Mouse (Mus musculus): ENCODE data around the gene Smg7. TPM values are rescaled to one million over a fixed set of nuclear protein-coding genes. Genes with fewer than 3 reads are reported as not detected.
"Not testable (repeated sequence)": the region's sequence is repeated elsewhere in the genome, so short reads cannot be mapped to it uniquely, and the experiment has no call there.

Gene Smg7
- 29.3 to 65.0 TPM (median 37.8 TPM) in 3 replicates for total RNA-seq (2017)

DNA sequence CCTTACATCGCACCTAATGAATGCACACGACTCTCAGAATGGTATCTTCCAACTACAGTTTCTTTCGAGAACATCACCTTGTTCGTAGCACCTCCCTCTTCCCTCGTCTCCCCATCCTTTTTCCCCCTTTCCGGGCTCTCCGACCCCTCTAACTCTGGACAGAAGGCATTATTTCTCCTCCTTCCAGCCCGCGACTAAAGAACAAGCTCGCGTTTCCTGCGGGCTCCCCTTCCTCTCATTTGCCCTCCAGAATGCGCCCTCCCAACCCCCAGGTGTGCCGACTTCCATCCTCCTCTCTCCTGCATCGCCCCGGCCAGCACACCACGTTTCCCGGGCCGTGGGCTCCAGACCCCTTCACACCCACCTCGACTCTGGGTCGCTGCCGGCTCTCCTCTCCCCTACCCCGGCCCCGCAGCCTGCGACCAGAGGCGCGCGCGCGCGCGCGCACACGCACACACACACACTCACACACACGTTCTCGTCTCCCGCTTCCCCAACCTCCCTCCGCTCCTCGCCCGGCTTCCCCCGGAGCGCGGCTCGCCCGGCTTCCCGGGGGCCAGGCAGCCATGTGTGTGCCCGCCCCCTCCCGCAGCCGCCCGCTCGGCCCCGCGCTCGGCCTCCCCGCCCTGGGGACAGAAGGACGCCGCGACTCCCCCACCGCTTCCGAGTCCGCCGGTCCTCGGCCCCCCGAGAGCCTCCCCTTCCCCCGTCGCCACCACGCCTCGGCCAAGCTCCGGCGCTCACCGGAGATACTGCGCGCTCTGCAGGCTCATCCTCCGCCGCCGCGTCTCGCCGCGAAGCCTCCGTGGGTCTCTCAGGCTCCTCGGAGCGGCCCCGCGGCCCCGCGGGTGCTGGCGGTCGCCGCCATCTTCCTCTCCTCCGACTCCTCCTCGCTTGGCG lies at the start of gene Smg7:
Smg7 (minus strand) TSS at position 882 of the 900 bp plus-strand sequence.
- ATAC-seq (replicated peaks; ENCODE audit: insufficient number of reproducible peaks, low FRiP score, low TSS enrichment, poor library complexity, severe bottlenecking): no peak

DNA sequence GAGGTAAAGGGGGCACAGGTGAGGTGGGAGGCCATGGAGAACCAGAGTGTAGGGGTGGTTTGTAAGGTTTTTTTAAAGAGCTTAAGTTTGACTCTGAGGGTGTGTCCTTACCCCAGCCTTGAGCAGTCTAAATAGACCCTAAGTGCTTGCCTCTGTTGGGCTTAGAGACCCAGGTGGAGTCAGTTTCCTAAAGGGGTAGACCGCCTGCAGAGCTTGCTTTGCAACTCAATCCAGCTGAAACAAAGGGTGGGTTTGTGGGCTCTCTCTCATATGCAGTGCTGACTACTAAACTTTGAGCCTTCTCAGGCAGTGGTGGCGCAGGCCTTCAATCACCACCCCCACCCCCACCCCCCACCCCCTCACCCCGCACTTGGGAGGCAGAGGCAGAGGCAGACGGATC lies 40.5 kb upstream of the Smg7 start:
- no peak for ATAC-seq (replicated peaks; ENCODE audit: insufficient number of reproducible peaks, low FRiP score, low TSS enrichment, poor library complexity, severe bottlenecking)

DNA sequence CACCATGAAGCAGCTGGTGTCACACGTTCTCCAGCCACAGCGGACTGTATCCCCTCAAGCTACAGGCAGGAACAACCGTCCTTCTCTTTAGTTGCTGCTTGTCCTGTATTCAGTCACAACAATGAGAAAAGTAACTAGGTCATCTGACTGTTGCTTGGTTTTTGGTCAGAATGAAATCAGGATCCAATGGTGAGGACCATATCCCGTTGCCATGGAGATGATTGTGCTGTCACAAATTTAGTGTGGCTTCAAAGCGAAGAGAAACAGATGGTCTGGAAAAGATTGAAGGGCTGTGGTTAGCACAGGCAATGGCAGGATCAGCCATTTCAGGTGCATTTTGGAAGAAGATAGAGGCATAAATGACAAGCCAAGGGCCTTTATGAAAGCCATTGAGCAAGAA lies 33.9 kb upstream of the Smg7 start:
- ATAC-seq (replicated peaks; ENCODE audit: insufficient number of reproducible peaks, low FRiP score, low TSS enrichment, poor library complexity, severe bottlenecking): no peak

GRCm38 (mm10) chr1:152935476-152935875 lies 33.0 kb upstream of the Smg7 start:
- ATAC-seq (replicated peaks; ENCODE audit: insufficient number of reproducible peaks, low FRiP score, low TSS enrichment, poor library complexity, severe bottlenecking): no peak

DNA sequence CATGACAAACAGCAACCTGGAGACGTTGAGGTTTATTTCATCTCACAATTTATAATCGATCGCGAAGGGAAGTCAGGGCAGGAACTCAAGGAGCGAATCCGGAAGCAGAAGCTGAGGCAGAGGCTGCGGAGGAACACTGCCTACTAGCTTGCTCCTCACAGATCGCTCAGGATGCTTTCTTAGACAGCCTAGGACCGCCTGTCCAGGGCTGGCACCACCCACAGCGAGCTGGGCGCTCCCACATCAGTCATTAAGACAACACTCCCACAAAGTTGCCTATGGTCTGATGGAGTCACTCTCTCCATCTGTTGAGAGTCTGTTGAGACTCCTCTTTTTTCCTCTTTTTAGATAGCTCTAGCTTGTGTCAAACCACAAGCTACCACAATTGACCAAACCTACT lies 31.5 kb upstream of the Smg7 start:
- ATAC-seq (replicated peaks; ENCODE audit: insufficient number of reproducible peaks, low FRiP score, low TSS enrichment, poor library complexity, severe bottlenecking): 0 out of 2 replicates have a peak, but pooled peaks have one; percentile 13

DNA sequence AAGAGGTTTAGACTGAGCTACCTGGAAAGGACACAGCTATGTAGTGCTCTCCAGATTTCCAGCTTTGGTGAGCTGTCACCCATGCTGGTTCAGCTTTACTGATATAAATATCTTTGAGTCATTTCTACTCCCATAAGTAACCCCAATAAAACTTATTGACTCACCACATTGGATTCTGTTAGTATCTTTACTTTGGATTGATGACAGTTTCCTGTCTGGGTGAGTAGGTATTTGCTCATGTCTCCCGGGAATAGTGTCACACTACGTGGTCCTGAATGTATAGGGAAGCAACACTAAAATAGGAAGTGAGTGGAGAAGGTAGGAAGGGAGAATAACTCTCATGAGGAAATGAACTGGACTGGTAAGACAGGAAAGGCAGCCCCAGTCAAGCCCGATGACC lies 19.3 kb upstream of the Smg7 start:
- no peak for ATAC-seq (replicated peaks; ENCODE audit: insufficient number of reproducible peaks, low FRiP score, low TSS enrichment, poor library complexity, severe bottlenecking)

GRCm38 (mm10) chr1:152917626-152918025 lies 15.2 kb upstream of the Smg7 start:
- ATAC-seq (replicated peaks; ENCODE audit: insufficient number of reproducible peaks, low FRiP score, low TSS enrichment, poor library complexity, severe bottlenecking): no peak

DNA sequence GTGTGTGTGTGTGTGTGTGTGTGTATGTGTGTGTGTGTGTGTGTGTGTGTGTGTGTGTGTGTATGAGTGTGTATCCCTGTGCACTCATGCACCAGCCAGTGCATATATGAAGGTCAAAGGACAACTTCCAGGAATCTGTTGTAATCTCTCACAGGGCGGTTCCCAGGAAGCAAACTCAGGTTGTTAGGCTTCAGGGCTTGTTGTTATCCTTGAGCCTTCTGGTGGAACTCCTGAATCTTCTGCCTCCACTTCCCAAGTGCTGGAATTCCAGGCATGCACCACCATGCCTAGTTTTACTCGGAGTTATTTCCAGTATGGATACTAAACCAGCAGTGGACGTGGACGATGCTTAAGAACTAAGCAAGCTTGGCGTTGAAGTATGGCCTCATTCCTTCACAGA lies 14.5 kb upstream of the Smg7 start:
- no peak for ATAC-seq (replicated peaks; ENCODE audit: insufficient number of reproducible peaks, low FRiP score, low TSS enrichment, poor library complexity, severe bottlenecking)

DNA sequence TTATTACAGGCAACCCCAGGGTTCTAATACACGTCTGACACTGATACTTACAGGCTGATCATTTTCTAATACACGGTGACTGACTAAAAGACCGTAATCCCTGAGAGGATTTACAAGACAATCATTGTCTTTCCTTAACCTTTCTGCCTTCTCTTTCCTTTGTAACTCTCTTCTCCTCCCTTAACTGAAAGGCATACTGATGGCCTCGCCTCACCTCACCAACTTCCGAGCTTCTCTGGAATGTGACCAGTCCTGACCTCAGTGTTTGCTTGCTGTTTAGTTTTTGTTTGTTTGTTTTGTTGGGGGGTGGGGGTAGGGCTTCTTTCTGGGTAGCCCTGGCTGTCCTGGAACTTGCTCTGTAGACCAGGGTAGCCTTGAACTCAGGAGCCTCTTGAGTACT lies 13.3 kb upstream of the Smg7 start:
- no peak for ATAC-seq (replicated peaks; ENCODE audit: insufficient number of reproducible peaks, low FRiP score, low TSS enrichment, poor library complexity, severe bottlenecking)

DNA sequence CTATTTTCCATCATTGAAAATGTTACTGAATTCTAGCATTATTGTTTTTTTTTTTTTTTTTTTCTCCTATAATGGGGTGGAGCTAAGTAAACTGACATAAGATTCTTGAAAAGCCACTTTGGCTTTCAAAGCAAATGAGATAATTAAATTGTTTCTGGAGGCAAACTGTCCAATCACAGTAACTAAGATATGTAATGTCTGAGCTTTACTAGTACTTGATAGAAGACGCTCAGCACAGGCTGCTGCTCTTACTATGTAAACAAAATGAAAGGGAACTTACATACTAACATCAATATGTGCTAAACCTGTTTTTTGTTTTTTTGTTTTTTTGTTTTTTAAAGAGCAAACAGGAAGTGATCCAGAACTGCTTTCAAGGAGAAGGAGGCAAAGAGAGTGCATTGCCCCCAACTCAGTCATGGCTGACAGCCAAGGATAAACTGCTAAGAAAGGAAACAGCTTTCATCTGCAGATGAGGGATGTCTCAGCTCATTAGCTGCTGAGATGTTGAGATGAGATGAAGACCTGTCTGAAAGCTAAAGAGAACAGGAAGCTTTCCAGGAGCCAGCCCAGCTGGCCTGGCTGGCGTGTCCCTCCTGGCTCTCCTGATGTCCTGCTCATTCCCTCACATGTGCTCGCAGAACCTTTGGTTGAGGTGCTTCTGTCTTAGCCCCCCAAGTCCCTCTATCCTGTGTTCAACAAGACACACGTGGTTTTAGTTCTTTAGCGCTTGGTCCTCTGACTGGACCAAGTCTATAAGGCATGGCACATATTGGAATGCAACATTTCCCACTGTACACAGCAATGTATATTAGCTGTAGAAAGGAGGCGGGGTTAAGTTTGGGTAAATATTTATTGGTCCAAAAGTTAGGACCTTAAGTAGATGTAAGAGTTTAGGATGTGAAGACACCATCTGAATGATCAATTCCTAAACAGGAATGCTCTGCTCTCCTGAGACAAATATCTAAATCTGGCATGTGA lies 11.3 kb upstream of the Smg7 start:
- ATAC-seq (replicated peaks; ENCODE audit: insufficient number of reproducible peaks, low FRiP score, low TSS enrichment, poor library complexity, severe bottlenecking): no peak

DNA sequence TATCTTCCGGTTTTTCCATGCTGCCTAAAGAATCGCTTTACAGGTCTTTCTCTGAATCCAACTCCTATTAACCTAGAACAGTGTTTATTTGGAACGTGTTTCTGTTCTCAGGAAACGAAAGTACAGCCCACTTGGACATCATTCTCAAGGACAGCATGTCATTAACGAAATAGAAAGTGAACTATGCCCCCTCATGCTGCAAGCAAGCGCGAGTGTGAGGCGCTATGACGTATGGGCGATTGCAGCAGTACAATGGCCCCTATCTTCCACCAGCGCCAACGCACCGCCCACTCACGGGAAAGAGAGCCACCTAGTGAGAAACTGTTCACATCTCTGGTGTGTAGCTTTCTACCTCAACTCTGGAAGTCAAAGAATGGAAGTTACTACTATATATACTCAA lies 2.0 kb upstream of the Smg7 start:
- peak; percentile 79 for ATAC-seq (replicated peaks; ENCODE audit: insufficient number of reproducible peaks, low FRiP score, low TSS enrichment, poor library complexity, severe bottlenecking)

DNA sequence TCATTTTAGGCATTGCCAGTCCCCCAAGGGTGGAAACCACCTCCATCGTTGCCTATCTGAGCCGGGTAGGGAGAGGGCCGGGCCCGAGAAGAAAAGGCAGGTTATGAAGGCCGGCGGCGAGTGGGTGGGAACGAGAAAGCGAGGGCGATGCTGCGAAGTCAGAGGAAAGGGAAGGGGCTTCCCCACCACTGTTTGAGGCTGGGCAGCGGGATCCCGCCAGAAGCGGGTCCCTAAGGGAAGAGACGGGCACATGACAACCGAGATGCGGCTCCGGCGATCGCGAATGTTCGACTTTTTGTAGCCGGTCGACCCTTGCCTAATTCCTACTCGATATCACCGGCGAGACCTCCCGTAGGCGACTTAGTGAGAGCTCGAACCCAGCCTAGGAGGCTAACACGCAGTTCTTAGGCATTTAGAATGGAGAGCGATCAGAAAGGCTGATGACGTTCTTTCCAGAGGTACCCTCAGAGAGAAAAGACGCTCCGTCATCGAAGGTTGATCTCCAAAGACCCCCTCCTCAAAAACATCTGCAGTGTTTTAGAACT lies 1.2 kb upstream of the Smg7 start:
- 0 out of 2 replicates have a peak, but pooled peaks have one; percentile 3 for ATAC-seq (replicated peaks; ENCODE audit: insufficient number of reproducible peaks, low FRiP score, low TSS enrichment, poor library complexity, severe bottlenecking)

DNA sequence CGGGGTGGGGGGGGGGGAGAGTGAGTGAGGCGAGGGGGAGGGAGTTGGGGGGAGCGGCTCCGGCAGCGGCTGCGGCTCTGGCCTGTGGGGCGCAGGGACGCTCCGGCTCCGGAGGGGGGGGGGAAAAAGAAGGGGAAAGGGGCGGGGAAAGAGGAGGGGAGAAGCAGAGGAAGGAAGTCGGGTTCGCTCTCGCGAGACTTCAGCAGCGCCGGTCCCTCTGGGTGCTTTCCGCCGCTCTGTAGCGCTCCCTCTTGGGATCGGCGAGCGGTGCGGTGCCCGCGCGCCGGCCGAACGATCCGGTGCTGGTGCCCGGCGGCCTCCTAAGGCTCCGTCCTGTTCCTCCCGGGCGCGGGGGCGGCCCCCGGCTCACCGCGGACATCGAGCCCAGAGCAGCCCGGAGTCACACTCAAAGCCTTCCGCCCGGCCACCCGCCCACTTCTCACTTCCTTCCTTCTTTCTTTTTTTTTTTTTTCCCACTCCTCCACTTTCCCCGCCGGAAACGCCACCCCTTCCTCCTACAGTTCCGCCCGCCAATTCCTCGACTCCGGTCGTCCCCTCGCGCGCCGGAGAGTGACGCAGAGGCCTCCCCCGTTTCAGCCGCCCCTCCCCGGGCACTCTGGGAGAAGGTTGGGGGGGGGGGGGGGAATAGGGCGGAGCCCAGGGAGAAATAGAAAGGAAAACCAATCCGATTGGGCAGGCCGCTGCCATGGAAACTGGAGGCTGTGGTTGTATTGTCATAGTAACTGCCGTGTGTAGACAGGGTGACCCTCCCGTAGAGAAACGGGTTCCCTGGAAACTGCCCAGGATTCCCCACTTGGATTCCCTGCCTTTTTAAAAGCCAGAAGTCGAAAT lies 445 bp upstream of the Smg7 start:
- ATAC-seq (replicated peaks; ENCODE audit: insufficient number of reproducible peaks, low FRiP score, low TSS enrichment, poor library complexity, severe bottlenecking): peak; percentile 59

DNA sequence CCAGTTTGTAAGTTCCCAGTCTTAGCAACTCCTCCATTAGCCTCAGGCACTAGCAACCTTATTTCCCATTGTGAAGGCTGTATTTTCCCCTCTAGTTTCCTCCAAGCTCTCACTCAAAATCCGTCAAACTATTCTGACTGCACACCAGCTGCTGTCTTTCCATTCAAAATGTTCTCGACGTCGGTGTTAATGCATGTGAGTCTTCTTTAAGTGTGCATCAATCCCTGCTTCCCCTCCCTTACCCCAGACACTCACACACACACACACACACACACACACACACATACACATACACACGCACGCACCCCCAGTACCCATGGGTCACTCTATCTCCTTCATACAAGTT lies 1.1 kb downstream of the Smg7 start:
- ATAC-seq (replicated peaks; ENCODE audit: insufficient number of reproducible peaks, low FRiP score, low TSS enrichment, poor library complexity, severe bottlenecking): no peak

DNA sequence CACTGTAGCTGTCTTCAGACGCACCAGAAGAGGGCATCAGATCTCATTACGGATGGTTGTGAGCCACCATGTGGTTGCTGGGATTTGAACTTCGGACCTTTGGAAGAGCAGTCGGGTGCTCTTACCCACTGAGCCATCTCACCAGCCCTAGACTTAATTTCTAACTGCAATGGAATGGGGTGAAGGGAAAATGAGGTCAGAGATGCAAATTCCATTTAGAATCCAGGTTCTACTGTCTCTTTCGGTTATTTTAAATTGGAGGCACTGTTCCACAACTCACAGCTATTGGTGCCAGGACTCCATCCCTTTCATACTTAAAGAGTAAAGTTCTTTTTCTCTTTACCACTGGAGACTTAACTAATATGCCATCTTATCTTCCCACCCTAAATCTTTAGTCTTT lies 14.4 kb downstream of the Smg7 start:
- not testable (repeated sequence) for ATAC-seq (replicated peaks; ENCODE audit: insufficient number of reproducible peaks, low FRiP score, low TSS enrichment, poor library complexity, severe bottlenecking)

DNA sequence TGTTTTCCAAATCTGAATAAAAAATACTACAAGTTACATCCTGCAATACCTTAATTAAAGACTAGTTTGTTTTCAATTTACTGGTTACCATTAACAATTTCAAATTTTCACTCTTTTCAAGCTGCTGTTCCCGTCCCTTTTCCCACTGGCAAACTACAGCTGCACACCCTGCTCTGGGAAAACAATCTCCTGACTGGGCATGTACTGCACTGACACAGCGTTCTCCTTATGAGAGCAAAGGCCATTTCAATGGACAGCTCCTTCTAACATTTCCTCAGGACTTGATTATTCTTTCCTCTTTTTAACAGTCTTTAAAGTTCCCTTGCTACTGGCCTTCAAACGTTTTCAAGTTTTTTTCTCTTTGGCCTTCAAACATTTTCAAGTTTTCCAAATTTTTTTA lies 31.4 kb downstream of the Smg7 start:
- ATAC-seq (replicated peaks; ENCODE audit: insufficient number of reproducible peaks, low FRiP score, low TSS enrichment, poor library complexity, severe bottlenecking): no peak

GRCm38 (mm10) chr1:152869901-152870300 lies 32.5 kb downstream of the Smg7 start:
- no peak for ATAC-seq (replicated peaks; ENCODE audit: insufficient number of reproducible peaks, low FRiP score, low TSS enrichment, poor library complexity, severe bottlenecking)

GRCm38 (mm10) chr1:152846856-152847255 lies 55.6 kb downstream of the Smg7 start:
- no peak for ATAC-seq (replicated peaks; ENCODE audit: insufficient number of reproducible peaks, low FRiP score, low TSS enrichment, poor library complexity, severe bottlenecking)
